20 mouse cellular contexts compared by ENCODE assay signal in genomic region chr1:134307409-134307808, GRCm38 (mm10). TPM values are rescaled to one million over a fixed set of nuclear protein-coding genes. Genes with fewer than 3 reads are reported as not detected.
A peak's percentile ranks its signal among the peaks of the same experiment; 100 is the strongest.
DNase-seq lines count a peak whose midpoint lies in the region; ATAC-seq lines count a peak whose summit lies in the region.
"Had no signal": no experiment of that assay in that cellular context is flagged by ENCODE, and none has a peak within 500 bp of the region (broad histone marks: within the 10 kb centered on the region; RNA-seq: fewer than 3 reads in every experiment).

No protein-coding gene starts in this region.

- 32% methylated on average over 10 of the region's 10 CpGs for WGBS in neural tube, embryonic 12.5 days
- WGBS in neural tube, embryonic 15.5 days, result 26% methylated on average over 10 of the region's 10 CpGs
- 51% methylated on average over 8 of the region's 10 CpGs for WGBS in embryonic facial prominence, embryonic 14.5 days
- WGBS in midbrain, embryonic 14.5 days, result 18% methylated on average over 10 of the region's 10 CpGs

- no peaks in the 10 kb centered on the region for H3K27me3 ChIP-seq in neural tube, embryonic 12.5 days (replicated peaks)
- no peaks in the 10 kb centered on the region for H3K27me3 ChIP-seq in neural tube, embryonic 15.5 days (replicated peaks)
- H3K27me3 ChIP-seq in embryonic facial prominence, embryonic 14.5 days (replicated peaks; ENCODE audit: control insufficient read depth, insufficient read depth, low read length), result no peaks in the 10 kb centered on the region
- no peaks in the 10 kb centered on the region for H3K27me3 ChIP-seq in midbrain, embryonic 14.5 days (ENCODE audit: control insufficient read depth, insufficient read depth, low read length)
- H3K27me3 ChIP-seq: CH12.LX; heart, embryonic 13.5 days; hindbrain, embryonic 15.5 days had no signal

- ATAC-seq in neural tube, embryonic 12.5 days (ENCODE audit: low FRiP score, low read depth), result peak; percentile 50; the same call in 1 of the 2 replicates
- no peak for ATAC-seq in neural tube, embryonic 15.5 days (ENCODE audit: low FRiP score)
- ATAC-seq in embryonic facial prominence, embryonic 14.5 days (ENCODE audit: low read depth), result peak; percentile 74; the same call in 1 of the 2 replicates
- ATAC-seq in midbrain, embryonic 14.5 days (ENCODE audit: low FRiP score, low TSS enrichment), result no peak
- ATAC-seq: liver, embryonic 12.5 days; lung, postnatal 0 days had no signal

- peaks cover 12% of the 10 kb centered on the region for H3K4me1 ChIP-seq in neural tube, embryonic 12.5 days
- peaks cover 13% of the 10 kb centered on the region for H3K4me1 ChIP-seq in neural tube, embryonic 15.5 days
- peaks cover 13% of the 10 kb centered on the region for H3K4me1 ChIP-seq in embryonic facial prominence, embryonic 14.5 days (ENCODE audit: control insufficient read depth, insufficient read depth, low read length)
- peaks cover 8% of the 10 kb centered on the region; the same call in 1 of the 2 replicates for H3K4me1 ChIP-seq in midbrain, embryonic 14.5 days (ENCODE audit: control insufficient read depth, insufficient read depth, low read length)

- peaks cover 5% of the 10 kb centered on the region; the same call in 1 of the 2 replicates for H3K36me3 ChIP-seq in neural tube, embryonic 12.5 days
- H3K36me3 ChIP-seq in neural tube, embryonic 15.5 days, result peaks cover 33% of the 10 kb centered on the region
- peaks cover 8% of the 10 kb centered on the region; the same call in 1 of the 2 replicates for H3K36me3 ChIP-seq in embryonic facial prominence, embryonic 14.5 days (ENCODE audit: control insufficient read depth, insufficient read depth, low read length)
- no peaks in the 10 kb centered on the region for H3K36me3 ChIP-seq in midbrain, embryonic 14.5 days (ENCODE audit: control insufficient read depth, insufficient read depth, low read length)
- H3K36me3 ChIP-seq: liver, embryonic 12.5 days had no signal

- H3K9me3 ChIP-seq in neural tube, embryonic 12.5 days, result 0 out of 2 replicates have a peak, but pooled peaks cover 2% of the 10 kb centered on the region
- H3K9me3 ChIP-seq in neural tube, embryonic 15.5 days (replicated peaks), result no peaks in the 10 kb centered on the region
- 0 out of 2 replicates have a peak, but pooled peaks cover 5% of the 10 kb centered on the region for H3K9me3 ChIP-seq in embryonic facial prominence, embryonic 14.5 days (ENCODE audit: control insufficient read depth, low read length)
- no peaks in the 10 kb centered on the region for H3K9me3 ChIP-seq in midbrain, embryonic 14.5 days (ENCODE audit: control insufficient read depth, low read length)
- H3K9me3 ChIP-seq: heart, embryonic 13.5 days; hindbrain, embryonic 15.5 days; liver, embryonic 12.5 days; megakaryocyte, embryonic 14.5 days had no signal

- no peak overlapping the region for H3K9ac ChIP-seq in neural tube, embryonic 12.5 days
- H3K9ac ChIP-seq in neural tube, embryonic 15.5 days (replicated peaks), result no peak overlapping the region
- no peak overlapping the region for H3K9ac ChIP-seq in embryonic facial prominence, embryonic 14.5 days (ENCODE audit: low read depth, low read length)
- H3K9ac ChIP-seq in midbrain, embryonic 14.5 days (replicated peaks; ENCODE audit: low read length), result no peak overlapping the region
- H3K9ac ChIP-seq: heart, embryonic 13.5 days; hindbrain, embryonic 15.5 days; liver, embryonic 12.5 days had no signal

- H3K4me3 ChIP-seq in neural tube, embryonic 12.5 days, result no peak overlapping the region
- no peak overlapping the region for H3K4me3 ChIP-seq in neural tube, embryonic 15.5 days (replicated peaks)
- no peak overlapping the region for H3K4me3 ChIP-seq in embryonic facial prominence, embryonic 14.5 days (ENCODE audit: low read depth, low read length)
- no peak overlapping the region for H3K4me3 ChIP-seq in midbrain, embryonic 14.5 days (replicated peaks; ENCODE audit: low read depth, low read length)
- H3K4me3 ChIP-seq: heart, embryonic 13.5 days; hindbrain, embryonic 15.5 days; liver, embryonic 12.5 days; megakaryocyte, embryonic 14.5 days had no signal

- peak; percentile 57 for DNase-seq in gastrocnemius, postnatal 14 days
- DNase-seq in gastrocnemius, adult 18-20 months (ENCODE audit: low spot score), result no peak
- DNase-seq in embryonic facial prominence, embryonic 14.5 days (ENCODE audit: low spot score), result peak; percentile 81
- peak; percentile 9 for DNase-seq in midbrain, embryonic 14.5 days
- DNase-seq in spleen, postnatal 36 days (ENCODE audit: low spot score in 2 of 2), result no peak
- DNase-seq in spleen, adult 12 weeks (ENCODE audit: low spot score), result no peak
- DNase-seq: cerebellum, adult 11-12 months; gastrocnemius, postnatal 36 days had no signal

- intact Hi-C loops in gastrocnemius, postnatal 14 days (cut with DNase I; ENCODE audit: low total_unique reads), result no loop called here

- H3K4me2 ChIP-seq in neural tube, embryonic 12.5 days (replicated peaks), result no peak overlapping the region
- H3K4me2 ChIP-seq in neural tube, embryonic 15.5 days, result no peak overlapping the region
- no peak overlapping the region for H3K4me2 ChIP-seq in embryonic facial prominence, embryonic 14.5 days (ENCODE audit: low read depth, low read length)
- no peak overlapping the region for H3K4me2 ChIP-seq in midbrain, embryonic 14.5 days (ENCODE audit: low read length)
- H3K4me2 ChIP-seq: heart, embryonic 13.5 days; hindbrain, embryonic 15.5 days; liver, embryonic 12.5 days had no signal

- no peak overlapping the region for H3K27ac ChIP-seq in neural tube, embryonic 12.5 days
- no peak overlapping the region for H3K27ac ChIP-seq in neural tube, embryonic 15.5 days (replicated peaks)
- H3K27ac ChIP-seq in embryonic facial prominence, embryonic 14.5 days (replicated peaks; ENCODE audit: low read depth, low read length), result no peak overlapping the region
- no peak overlapping the region for H3K27ac ChIP-seq in midbrain, embryonic 14.5 days (replicated peaks; ENCODE audit: low read depth, low read length)
- H3K27ac ChIP-seq: heart, embryonic 13.5 days; hindbrain, embryonic 15.5 days; liver, embryonic 12.5 days had no signal

RNA-seq across cellular contexts. Expression of gene Myog, which starts 17.6 kb away (rescaled TPM):
- 10 to 100 TPM; 67.9 to 75.3 TPM for total RNA-seq in gastrocnemius, postnatal 14 days (2021)
- 10 to 100 TPM; 10.4 to 18.9 TPM for total RNA-seq in gastrocnemius, adult 18-20 months (2021)
- polyA plus RNA-seq in neural tube, embryonic 12.5 days (2016; fragmentation: Nextera tagmentation; extraction: Ambion mirVana), result 35.7 and 44.8 TPM in 2 replicates
- 7.1 and 9.9 TPM in 2 replicates for polyA plus RNA-seq in neural tube, embryonic 15.5 days (2015; fragmentation: Nextera tagmentation; extraction: Ambion mirVana)
- polyA plus RNA-seq in embryonic facial prominence, embryonic 14.5 days (2014; fragmentation: Nextera tagmentation; extraction: Ambion mirVana), result 219 and 223 TPM in 2 replicates
- not detected in 2 replicates for polyA plus RNA-seq in midbrain, embryonic 14.5 days (2014; fragmentation: Nextera tagmentation; extraction: Ambion mirVana)
- total RNA-seq: CH12.LX; common myeloid progenitor, adult 5-6 weeks; layer of hippocampus, adult 18-20 months; left cerebral cortex, adult 18-20 months; neutrophil, adult 5-6 weeks had no signal
- polyA plus RNA-seq: hindbrain, embryonic 15.5 days; lung, postnatal 0 days had no signal

RNA-seq across cellular contexts. Expression of gene Ppfia4, which starts 25.3 kb away (rescaled TPM):
- total RNA-seq in gastrocnemius, postnatal 14 days (2021), result 1 to 10 TPM; 4.3 to 6.7 TPM
- under 1 TPM; 0.21 to 0.43 TPM for total RNA-seq in gastrocnemius, adult 18-20 months (2021)
- 8.0 and 8.6 TPM in 2 replicates for polyA plus RNA-seq in neural tube, embryonic 12.5 days (2016; fragmentation: Nextera tagmentation; extraction: Ambion mirVana)
- polyA plus RNA-seq in neural tube, embryonic 15.5 days (2015; fragmentation: Nextera tagmentation; extraction: Ambion mirVana), result 29.1 and 31.6 TPM in 2 replicates
- 12.8 and 14.1 TPM in 2 replicates for polyA plus RNA-seq in embryonic facial prominence, embryonic 14.5 days (2014; fragmentation: Nextera tagmentation; extraction: Ambion mirVana)
- polyA plus RNA-seq in midbrain, embryonic 14.5 days (2014; fragmentation: Nextera tagmentation; extraction: Ambion mirVana), result 11.5 and 14.4 TPM in 2 replicates

RNA-seq across cellular contexts. Expression of gene Tmem183a, which starts 54.4 kb away (rescaled TPM):
- total RNA-seq in gastrocnemius, postnatal 14 days (2021), result 10 to 100 TPM; 13.8 to 19.5 TPM
- 10 to 100 TPM; 10.1 to 10.4 TPM for total RNA-seq in gastrocnemius, adult 18-20 months (2021)
- polyA plus RNA-seq in neural tube, embryonic 12.5 days (2016; fragmentation: Nextera tagmentation; extraction: Ambion mirVana), result 110 and 114 TPM in 2 replicates
- 110 and 112 TPM in 2 replicates for polyA plus RNA-seq in neural tube, embryonic 15.5 days (2015; fragmentation: Nextera tagmentation; extraction: Ambion mirVana)
- 75.3 and 78.0 TPM in 2 replicates for polyA plus RNA-seq in embryonic facial prominence, embryonic 14.5 days (2014; fragmentation: Nextera tagmentation; extraction: Ambion mirVana)
- polyA plus RNA-seq in midbrain, embryonic 14.5 days (2014; fragmentation: Nextera tagmentation; extraction: Ambion mirVana), result 121 and 151 TPM in 2 replicates

Comparison
In these comparisons a context has a peak if more than half of its experiments do, and no peak if none do; other contexts are left out.
1. DNase-seq: peak in gastrocnemius, postnatal 14 days (single experiment), embryonic facial prominence, embryonic 14.5 days (single experiment) and midbrain, embryonic 14.5 days (single experiment); none in gastrocnemius, adult 18-20 months (single experiment), spleen, postnatal 36 days (0 of 2) and spleen, adult 12 weeks (single experiment).
2. ATAC-seq: peak in neural tube, embryonic 12.5 days (single experiment) and embryonic facial prominence, embryonic 14.5 days (single experiment); none in neural tube, embryonic 15.5 days (single experiment) and midbrain, embryonic 14.5 days (single experiment).